Mouse (Mus musculus): ENCODE measurements at regions not wholly inside any gene's neighbourhood (a gene's known extent, or its start where the extent isn't known, plus 50 kb on each side); places are given as distances from the start of the nearest gene placed in this dataset.
"Not testable (repeated sequence)": the region's sequence is repeated elsewhere in the genome, so short reads cannot be mapped to it uniquely, and the experiment has no call there.

- no peak for ATAC-seq (replicated peaks; ENCODE audit: low FRiP score, low TSS enrichment, poor library complexity, severe bottlenecking)
Observed at GRCm38 (mm10) chr8:89934521-89934920, 413.6 kb downstream of the Tox3 start.

- ATAC-seq (replicated peaks; ENCODE audit: low FRiP score, low TSS enrichment, poor library complexity, severe bottlenecking): no peak
Observed at GRCm38 (mm10) chr8:89926666-89927232, 421.4 kb downstream of the Tox3 start.

GRCm38 (mm10) chr8:89924697-89925096, 423.4 kb downstream of the Tox3 start:
- not testable (repeated sequence) for ATAC-seq (replicated peaks; ENCODE audit: low FRiP score, low TSS enrichment, poor library complexity, severe bottlenecking)

- no peak for ATAC-seq (replicated peaks; ENCODE audit: low FRiP score, low TSS enrichment, poor library complexity, severe bottlenecking)
Observed at GRCm38 (mm10) chr8:89914076-89914475, 434.1 kb downstream of the Tox3 start.

- no peak for ATAC-seq (replicated peaks; ENCODE audit: low FRiP score, low TSS enrichment, poor library complexity, severe bottlenecking)
Observed at GRCm38 (mm10) chr8:89906200-89906599, 441.9 kb downstream of the Tox3 start.

GRCm38 (mm10) chr8:89905588-89905987, 442.6 kb downstream of the Tox3 start:
- no peak for ATAC-seq (replicated peaks; ENCODE audit: low FRiP score, low TSS enrichment, poor library complexity, severe bottlenecking)

- ATAC-seq (replicated peaks; ENCODE audit: low FRiP score, low TSS enrichment, poor library complexity, severe bottlenecking): no peak
Observed at GRCm38 (mm10) chr8:89903346-89903745, 444.8 kb downstream of the Tox3 start.

GRCm38 (mm10) chr8:89872768-89873167, 475.4 kb downstream of the Tox3 start:
- ATAC-seq (replicated peaks; ENCODE audit: low FRiP score, low TSS enrichment, poor library complexity, severe bottlenecking): no peak

GRCm38 (mm10) chr8:89871966-89872365, 476.2 kb downstream of the Tox3 start:
- no peak for ATAC-seq (replicated peaks; ENCODE audit: low FRiP score, low TSS enrichment, poor library complexity, severe bottlenecking)

GRCm38 (mm10) chr8:89859813-89860212, 488.3 kb downstream of the Tox3 start:
- no peak for ATAC-seq (replicated peaks; ENCODE audit: low FRiP score, low TSS enrichment, poor library complexity, severe bottlenecking)

- ATAC-seq (replicated peaks; ENCODE audit: low FRiP score, low TSS enrichment, poor library complexity, severe bottlenecking): no peak
Observed at GRCm38 (mm10) chr8:89858706-89859385, 489.3 kb downstream of the Tox3 start.

- no peak for ATAC-seq (replicated peaks; ENCODE audit: low FRiP score, low TSS enrichment, poor library complexity, severe bottlenecking)
Observed at GRCm38 (mm10) chr8:89855556-89855955, 492.6 kb downstream of the Tox3 start.

GRCm38 (mm10) chr8:89850209-89850796, 497.8 kb downstream of the Tox3 start:
- no peak for ATAC-seq (replicated peaks; ENCODE audit: low FRiP score, low TSS enrichment, poor library complexity, severe bottlenecking)

GRCm38 (mm10) chr8:89849416-89850208, 498.5 kb downstream of the Tox3 start:
- ATAC-seq (replicated peaks; ENCODE audit: low FRiP score, low TSS enrichment, poor library complexity, severe bottlenecking): no peak

- ATAC-seq (replicated peaks; ENCODE audit: low FRiP score, low TSS enrichment, poor library complexity, severe bottlenecking): no peak
Observed at GRCm38 (mm10) chr8:89838494-89838893, 509.6 kb downstream of the Tox3 start.

GRCm38 (mm10) chr8:89833715-89834114, 514.4 kb downstream of the Tox3 start:
- no peak for ATAC-seq (replicated peaks; ENCODE audit: low FRiP score, low TSS enrichment, poor library complexity, severe bottlenecking)

- no peak for ATAC-seq (replicated peaks; ENCODE audit: low FRiP score, low TSS enrichment, poor library complexity, severe bottlenecking)
Observed at GRCm38 (mm10) chr8:89824586-89824985, 523.6 kb downstream of the Tox3 start.

GRCm38 (mm10) chr8:89823631-89824030, 524.5 kb downstream of the Tox3 start:
- ATAC-seq (replicated peaks; ENCODE audit: low FRiP score, low TSS enrichment, poor library complexity, severe bottlenecking): no peak

GRCm38 (mm10) chr8:89812036-89812711, 536.0 kb downstream of the Tox3 start:
- no peak for ATAC-seq (replicated peaks; ENCODE audit: low FRiP score, low TSS enrichment, poor library complexity, severe bottlenecking)

- ATAC-seq (replicated peaks; ENCODE audit: low FRiP score, low TSS enrichment, poor library complexity, severe bottlenecking): no peak
Observed at GRCm38 (mm10) chr8:89788296-89788695, 559.8 kb downstream of the Tox3 start.

Measured in megakaryocyte-erythroid progenitor cell, adult 5-6 weeks (primary cell).